Mouse (Mus musculus) cerebellum, postnatal 36 days (tissue): ENCODE results near the gene Dnajc6.

Experiments used
- DNase-seq, 2 experiments: peaks; one replicate each; pipeline ENCODE4 v3.0.0; 2021 to 2022; ENCODE audit warnings: mixed read lengths in 2 of 2

Gene Dnajc6

GRCm38 (mm10) chr4:101646857-101647195 lies 150.4 kb downstream of the Dnajc6 start:
- no peak for DNase-seq

GRCm38 (mm10) chr4:101647196-101647905 lies 150.9 kb downstream of the Dnajc6 start, which contains the start of gene Leprot:
Gene Leprot, plus strand, starts transcription at chr4:101647718.
- peak; percentile 97 to 100 for DNase-seq

- no peak for DNase-seq
Measured at GRCm38 (mm10) chr4:101647976-101648642, 151.7 kb downstream of the Dnajc6 start.

- DNase-seq = no peak
Measured at GRCm38 (mm10) chr4:101648745-101649144, 152.3 kb downstream of the Dnajc6 start.

GRCm38 (mm10) chr4:101650961-101651360 lies 154.5 kb downstream of the Dnajc6 start:
- no peak for DNase-seq

- DNase-seq = no peak
Measured at GRCm38 (mm10) chr4:101654256-101654655, 157.8 kb downstream of the Dnajc6 start.

GRCm38 (mm10) chr4:101654788-101655414 lies 158.5 kb downstream of the Dnajc6 start:
- DNase-seq = no peak

GRCm38 (mm10) chr4:101655415-101655790 lies 159.0 kb downstream of the Dnajc6 start:
- no peak for DNase-seq

GRCm38 (mm10) chr4:101656056-101656455 lies 159.6 kb downstream of the Dnajc6 start:
- DNase-seq = no peak

- DNase-seq = no peak
Measured at GRCm38 (mm10) chr4:101656956-101657570, 160.6 kb downstream of the Dnajc6 start.

- peak; percentile 59 to 63 for DNase-seq
Measured at GRCm38 (mm10) chr4:101664160-101664750, 167.8 kb downstream of the Dnajc6 start.

GRCm38 (mm10) chr4:101664766-101665165 lies 168.3 kb downstream of the Dnajc6 start:
- no peak for DNase-seq

- DNase-seq = no peak
Measured at GRCm38 (mm10) chr4:101669161-101669560, 172.7 kb downstream of the Dnajc6 start.

GRCm38 (mm10) chr4:101669811-101670210 lies 173.4 kb downstream of the Dnajc6 start:
- DNase-seq = no peak

- DNase-seq = no peak
Measured at GRCm38 (mm10) chr4:101674790-101675189, 178.3 kb downstream of the Dnajc6 start.

- DNase-seq = no peak
Measured at GRCm38 (mm10) chr4:101675726-101676125, 179.3 kb downstream of the Dnajc6 start.

- DNase-seq = no peak
Measured at GRCm38 (mm10) chr4:101682620-101683019, 186.2 kb downstream of the Dnajc6 start.

GRCm38 (mm10) chr4:101683086-101683485 lies 186.6 kb downstream of the Dnajc6 start:
- no peak for DNase-seq

- no peak for DNase-seq
Measured at GRCm38 (mm10) chr4:101684821-101685220, 188.4 kb downstream of the Dnajc6 start.

GRCm38 (mm10) chr4:101686227-101686810 lies 189.9 kb downstream of the Dnajc6 start:
- DNase-seq = no peak

- no peak for DNase-seq
Measured at GRCm38 (mm10) chr4:101689241-101689640, 192.8 kb downstream of the Dnajc6 start.

GRCm38 (mm10) chr4:101689645-101690044 lies 193.2 kb downstream of the Dnajc6 start:
- DNase-seq = no peak
